Mouse (Mus musculus): Measurements from ENCODE around the gene Stfa3. TPM values are rescaled to one million over a fixed set of nuclear protein-coding genes. Genes with fewer than 3 reads are reported as not detected.
"Not testable (repeated sequence)": the region's sequence is repeated elsewhere in the genome, so short reads cannot be mapped to it uniquely, and the experiment has no call there.

Gene Stfa3
- polyA plus RNA-seq, 2 experiments: 36.7 to 37.9 TPM

GRCm38 (mm10) chr16:36468862-36469261 is 13.7 kb upstream of the Stfa3 start:
- H3K4me2 ChIP-seq (ENCODE audit: low read depth): no peak overlapping the region
- H3K27me3 ChIP-seq (ENCODE audit: control insufficient read depth, insufficient read depth, low read length): no peaks in the 10 kb centered on the region
- H3K27ac ChIP-seq: no peak overlapping the region
- no peak overlapping the region for H3K4me3 ChIP-seq (ENCODE audit: insufficient read depth in 1 of 2, low read depth in 2 of 2, low read length in 2 of 2)
- H3K9ac ChIP-seq (replicated peaks): no peak overlapping the region
- H3K4me1 ChIP-seq (replicated peaks; ENCODE audit: control insufficient read depth in 2 of 2, insufficient read depth in 2 of 2, low read length in 1 of 2): no peaks in the 10 kb centered on the region
- H3K36me3 ChIP-seq (replicated peaks; ENCODE audit: control insufficient read depth, insufficient read depth, low read depth): no peaks in the 10 kb centered on the region
- WGBS (ENCODE audit: insufficient replicate concordance): 48% methylated on average over 4 of the region's 4 CpGs
- TF ChIP-seq CTCF (IDR thresholded peaks at IDR 0.05; ENCODE audit: low read depth): peak; percentile 57
- TF ChIP-seq EP300 (IDR thresholded peaks at IDR 0.05; ENCODE audit: low read depth): no peak
- no peaks in the 10 kb centered on the region for H3K9me3 ChIP-seq (ENCODE audit: control insufficient read depth, low read length)
- no peak for ATAC-seq (ENCODE audit: insufficient read depth)
- no peak for DNase-seq (ENCODE audit: low read depth in 3 of 3, low spot score in 3 of 3)

GRCm38 (mm10) chr16:36467936-36468335 is 12.7 kb upstream of the Stfa3 start:
- no peak overlapping the region for H3K4me3 ChIP-seq (ENCODE audit: insufficient read depth in 1 of 2, low read depth in 2 of 2, low read length in 2 of 2)
- H3K4me2 ChIP-seq (ENCODE audit: low read depth): no peak overlapping the region
- no peaks in the 10 kb centered on the region for H3K9me3 ChIP-seq (ENCODE audit: control insufficient read depth, low read length)
- DNase-seq (ENCODE audit: low read depth in 3 of 3, low spot score in 3 of 3) (no peak), ATAC-seq (ENCODE audit: insufficient read depth) (no peak)
- H3K4me1 ChIP-seq (replicated peaks; ENCODE audit: control insufficient read depth in 2 of 2, insufficient read depth in 2 of 2, low read length in 1 of 2): no peaks in the 10 kb centered on the region
- no peaks in the 10 kb centered on the region for H3K36me3 ChIP-seq (replicated peaks; ENCODE audit: control insufficient read depth, insufficient read depth, low read depth)
- H3K27me3 ChIP-seq (ENCODE audit: control insufficient read depth, insufficient read depth, low read length): no peaks in the 10 kb centered on the region
- no peak overlapping the region for H3K27ac ChIP-seq
- 46% methylated on average over 2 of the region's 2 CpGs for WGBS (ENCODE audit: insufficient replicate concordance)
- TF ChIP-seq CTCF (IDR thresholded peaks at IDR 0.05; ENCODE audit: low read depth) (no peak), EP300 (IDR thresholded peaks at IDR 0.05; ENCODE audit: low read depth) (no peak)
- H3K9ac ChIP-seq (replicated peaks): no peak overlapping the region

GRCm38 (mm10) chr16:36465436-36465835 is 10.2 kb upstream of the Stfa3 start:
- ATAC-seq (ENCODE audit: insufficient read depth): no peak
- no peaks in the 10 kb centered on the region for H3K9me3 ChIP-seq (ENCODE audit: control insufficient read depth, low read length)

GRCm38 (mm10) chr16:36464076-36464475 is 8.9 kb upstream of the Stfa3 start:
- no peak for ATAC-seq (ENCODE audit: insufficient read depth)
- TF ChIP-seq CTCF (IDR thresholded peaks at IDR 0.05; ENCODE audit: low read depth) (no peak), EP300 (IDR thresholded peaks at IDR 0.05; ENCODE audit: low read depth) (no peak)

More at GRCm38 (mm10) chr16:36465436-36465835, 10.2 kb upstream of the Stfa3 start:
- H3K36me3 ChIP-seq (replicated peaks; ENCODE audit: control insufficient read depth, insufficient read depth, low read depth): no peaks in the 10 kb centered on the region
- 68% methylated on average over 3 of the region's 3 CpGs for WGBS (ENCODE audit: insufficient replicate concordance)
- H3K4me1 ChIP-seq (replicated peaks; ENCODE audit: control insufficient read depth in 2 of 2, insufficient read depth in 2 of 2, low read length in 1 of 2): no peaks in the 10 kb centered on the region
- no peaks in the 10 kb centered on the region for H3K27me3 ChIP-seq (ENCODE audit: control insufficient read depth, insufficient read depth, low read length)
- TF ChIP-seq EP300 (IDR thresholded peaks at IDR 0.05; ENCODE audit: low read depth) (no peak), CTCF (IDR thresholded peaks at IDR 0.05; ENCODE audit: low read depth) (no peak)
- DNase-seq (ENCODE audit: low read depth in 3 of 3, low spot score in 3 of 3): no peak
- H3K9ac ChIP-seq (replicated peaks): no peak overlapping the region
- no peak overlapping the region for H3K4me2 ChIP-seq (ENCODE audit: low read depth)
- no peak overlapping the region for H3K27ac ChIP-seq
- H3K4me3 ChIP-seq (ENCODE audit: insufficient read depth in 1 of 2, low read depth in 2 of 2, low read length in 2 of 2): no peak overlapping the region

GRCm38 (mm10) chr16:36460426-36460825 is 5.2 kb upstream of the Stfa3 start:
- Histone ChIP-seq H3K9me3 (ENCODE audit: control insufficient read depth, low read length) (no peaks in the 10 kb centered on the region), H3K27me3 (ENCODE audit: control insufficient read depth, insufficient read depth, low read length) (no peaks in the 10 kb centered on the region), H3K4me3 (ENCODE audit: insufficient read depth in 1 of 2, low read depth in 2 of 2, low read length in 2 of 2) (no peak overlapping the region), H3K4me2 (ENCODE audit: low read depth) (no peak overlapping the region), H3K9ac (replicated peaks) (no peak overlapping the region), H3K4me1 (replicated peaks; ENCODE audit: control insufficient read depth in 2 of 2, insufficient read depth in 2 of 2, low read length in 1 of 2) (no peaks in the 10 kb centered on the region), H3K27ac (no peak overlapping the region), H3K36me3 (replicated peaks; ENCODE audit: control insufficient read depth, insufficient read depth, low read depth) (no peaks in the 10 kb centered on the region)
- no peak for TF ChIP-seq CTCF (IDR thresholded peaks at IDR 0.05; ENCODE audit: low read depth)
- TF ChIP-seq EP300 (IDR thresholded peaks at IDR 0.05; ENCODE audit: low read depth): no peak
- 37% methylated on average over 2 of the region's 2 CpGs for WGBS (ENCODE audit: insufficient replicate concordance)
- no peak for ATAC-seq (ENCODE audit: insufficient read depth)
- no peak for DNase-seq (ENCODE audit: low read depth in 3 of 3, low spot score in 3 of 3)

More at GRCm38 (mm10) chr16:36464076-36464475, 8.9 kb upstream of the Stfa3 start:
- no peaks in the 10 kb centered on the region for H3K36me3 ChIP-seq (replicated peaks; ENCODE audit: control insufficient read depth, insufficient read depth, low read depth)
- no peak overlapping the region for H3K4me2 ChIP-seq (ENCODE audit: low read depth)
- 48% methylated on average over 4 of the region's 4 CpGs for WGBS (ENCODE audit: insufficient replicate concordance)
- H3K9ac ChIP-seq (replicated peaks): no peak overlapping the region
- no peak overlapping the region for H3K27ac ChIP-seq
- H3K9me3 ChIP-seq (ENCODE audit: control insufficient read depth, low read length): no peaks in the 10 kb centered on the region
- H3K27me3 ChIP-seq (ENCODE audit: control insufficient read depth, insufficient read depth, low read length): no peaks in the 10 kb centered on the region
- no peak overlapping the region for H3K4me3 ChIP-seq (ENCODE audit: insufficient read depth in 1 of 2, low read depth in 2 of 2, low read length in 2 of 2)
- H3K4me1 ChIP-seq (replicated peaks; ENCODE audit: control insufficient read depth in 2 of 2, insufficient read depth in 2 of 2, low read length in 1 of 2): no peaks in the 10 kb centered on the region
- DNase-seq (ENCODE audit: low read depth in 3 of 3, low spot score in 3 of 3): no peak

GRCm38 (mm10) chr16:36420979-36421378 is 34.2 kb downstream of the Stfa3 start:
- H3K27me3 ChIP-seq (ENCODE audit: control insufficient read depth, insufficient read depth, low read length); H3K9ac ChIP-seq (replicated peaks); H3K27ac ChIP-seq; H3K4me2 ChIP-seq (ENCODE audit: low read depth); H3K4me1 ChIP-seq (replicated peaks; ENCODE audit: control insufficient read depth in 2 of 2, insufficient read depth in 2 of 2, low read length in 1 of 2); DNase-seq (ENCODE audit: low read depth in 3 of 3, low spot score in 3 of 3); H3K4me3 ChIP-seq (ENCODE audit: insufficient read depth in 1 of 2, low read depth in 2 of 2, low read length in 2 of 2); H3K36me3 ChIP-seq (replicated peaks; ENCODE audit: control insufficient read depth, insufficient read depth, low read depth); ATAC-seq (ENCODE audit: insufficient read depth); H3K9me3 ChIP-seq (ENCODE audit: control insufficient read depth, low read length): not testable (repeated sequence)
- WGBS (ENCODE audit: insufficient replicate concordance): 35% methylated on average over 1 of the region's 1 CpGs
